Mouse (Mus musculus) left cerebral cortex, postnatal 14 days (tissue): ENCODE measurements around the gene Gabpa. TPM values are rescaled to one million over a fixed set of nuclear protein-coding genes. Genes with fewer than 3 reads are reported as not detected.

Experiments
- DNase-seq, 2 experiments: peaks; one replicate each; pipeline ENCODE4 v3.0.0; 2021 to 2022; ENCODE audit warnings: low spot score in 2 of 2, mixed read lengths in 1 of 2
- intact Hi-C: fragments of 180-260 bp; cut with DNase I; formaldehyde crosslinking; loops from one replicate; pipeline ENCODE4 v1.15.1; 2025
- total RNA-seq, 2 experiments: library from RNA; stranded (reverse); gene quantifications; 2 replicates each; pipeline ENCODE4 v1.2.3; 2021

Gabpa gene
- total RNA-seq, 2 experiments from 2014 or later: 21.5 to 22.8 TPM

DNA sequence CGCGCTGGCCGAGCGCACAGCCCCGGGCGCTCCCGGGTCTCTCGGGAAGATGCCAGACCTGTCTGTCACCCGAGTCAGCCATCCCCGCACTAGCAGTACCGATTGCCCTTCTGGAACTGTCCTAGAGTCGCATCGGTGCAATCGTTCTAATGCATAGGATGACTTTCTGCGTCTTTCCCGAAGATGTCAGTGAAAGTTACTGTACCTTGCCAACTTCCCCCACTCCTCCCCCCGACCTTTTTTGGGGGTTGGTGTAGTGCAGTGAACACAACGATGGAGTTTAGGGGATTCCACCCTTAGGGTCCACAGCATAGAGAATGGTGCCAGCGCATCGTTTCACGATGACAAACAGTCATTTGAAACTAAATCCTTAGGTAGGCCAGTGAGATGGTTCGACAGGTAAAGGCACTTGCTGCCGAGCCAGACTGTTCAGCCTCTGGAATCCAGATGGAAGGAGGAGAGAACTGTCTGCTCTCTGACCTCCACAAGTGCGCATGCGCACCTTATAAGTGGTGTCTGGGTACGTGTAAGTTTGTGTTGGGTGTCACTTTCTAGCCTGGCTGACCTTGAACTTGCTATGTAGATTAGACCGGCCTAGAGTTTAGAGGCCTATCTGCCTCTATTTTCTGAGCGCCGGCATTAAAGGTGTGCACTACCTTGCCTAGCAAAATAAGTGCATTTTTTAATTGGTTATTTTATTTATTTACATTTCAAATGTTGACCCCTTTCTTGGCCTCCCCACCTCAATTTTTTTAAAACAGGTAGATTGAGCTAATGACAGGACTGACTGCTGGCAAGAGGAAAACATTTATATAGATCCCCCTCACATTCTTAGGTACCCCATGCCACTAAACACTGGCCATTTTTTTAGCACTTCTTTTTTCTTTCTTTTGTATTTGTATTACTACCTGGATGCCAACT, 1.4 kb downstream of the Gabpa start:
- intact Hi-C loops: no loop called here
- DNase-seq: peak; percentile 28

DNA sequence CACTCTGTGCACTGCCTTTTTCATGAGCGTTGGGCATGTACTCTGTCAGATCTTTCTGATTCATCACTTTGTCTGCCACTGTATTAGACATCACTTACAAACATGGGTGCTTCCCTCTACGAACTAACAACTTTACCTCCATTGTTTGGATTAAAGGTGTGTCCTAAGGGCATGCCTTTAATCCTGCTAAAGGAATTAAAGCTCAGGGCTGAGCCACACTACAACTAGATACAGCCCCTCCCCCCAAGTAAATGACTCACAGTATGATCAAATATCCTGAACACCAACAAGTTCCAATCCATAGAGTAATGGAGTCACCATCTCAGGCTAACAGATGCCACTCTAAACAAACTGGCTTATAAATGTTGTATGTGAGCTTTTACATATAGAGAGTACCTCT, 3.9 kb downstream of the Gabpa start:
- intact Hi-C loops: no loop called here

DNA sequence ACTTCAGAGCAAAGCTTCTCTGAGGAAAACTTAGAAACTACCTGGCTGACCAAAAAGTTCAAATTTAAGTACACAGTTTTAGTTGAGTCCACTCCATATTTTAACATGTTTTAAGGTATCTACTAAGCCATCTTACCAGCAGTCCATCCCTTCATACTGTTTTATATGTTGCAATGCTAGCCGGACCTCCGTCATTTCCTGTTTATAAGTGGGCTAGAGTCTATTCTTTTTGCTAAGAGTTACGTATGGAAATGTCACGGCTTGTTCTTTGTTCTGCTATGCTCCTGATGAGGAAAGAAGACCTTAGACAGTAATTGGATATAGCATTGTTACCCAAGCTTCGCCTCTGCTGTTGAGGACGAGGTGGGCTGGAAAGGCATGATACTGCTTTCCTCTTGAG, 18.8 kb downstream of the Gabpa start:
- DNase-seq: no peak
- intact Hi-C loops: no loop called here

More for the DNA sequence above, 3.9 kb downstream of the Gabpa start:
- DNase-seq: no peak

DNA sequence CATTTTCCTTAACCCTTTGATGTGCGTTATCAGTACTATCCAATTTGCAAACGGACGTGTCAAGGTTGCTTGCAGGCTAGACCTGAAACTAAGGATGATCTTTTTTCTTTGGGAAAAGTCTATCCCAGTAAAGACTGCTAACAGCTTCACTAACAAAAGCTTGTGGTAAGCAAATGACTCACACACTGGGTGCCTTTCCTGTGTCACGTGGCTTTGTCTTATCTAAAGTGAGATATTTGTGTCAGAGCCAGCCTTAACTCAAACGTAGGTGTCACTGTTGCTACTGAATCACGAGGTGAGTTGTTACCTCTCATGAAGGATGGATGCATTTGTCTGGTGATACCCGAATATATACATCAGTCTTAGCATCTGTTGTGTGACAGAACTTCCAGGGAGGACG, 29.9 kb downstream of the Gabpa start:
- intact Hi-C loops: no loop called here
- no peak for DNase-seq

DNA sequence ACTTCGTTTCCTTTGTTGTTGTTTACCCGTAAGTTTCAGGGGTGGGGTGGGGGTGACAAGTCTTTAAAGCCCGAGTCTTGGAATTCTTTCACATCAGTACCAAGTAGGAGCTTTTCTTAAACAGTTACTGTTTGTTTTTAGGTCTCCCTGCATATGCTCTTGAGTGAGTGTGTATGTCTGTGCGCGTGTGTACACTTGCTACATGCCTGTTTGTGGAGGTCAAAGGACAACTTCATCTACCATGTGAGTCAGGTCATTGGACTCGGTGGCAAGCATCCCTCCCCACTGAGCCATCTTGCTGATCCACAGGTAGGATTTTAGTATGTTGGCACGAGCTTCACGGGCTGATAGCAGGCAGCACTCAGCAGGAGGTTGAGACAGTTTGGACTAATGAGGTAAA, 39.1 kb downstream of the Gabpa start:
- intact Hi-C loops: loop anchor here (10.0 kb wide), 1 partner anchor 801 kb away; no protein-coding TSS in a partner anchor
- no peak for DNase-seq

DNA sequence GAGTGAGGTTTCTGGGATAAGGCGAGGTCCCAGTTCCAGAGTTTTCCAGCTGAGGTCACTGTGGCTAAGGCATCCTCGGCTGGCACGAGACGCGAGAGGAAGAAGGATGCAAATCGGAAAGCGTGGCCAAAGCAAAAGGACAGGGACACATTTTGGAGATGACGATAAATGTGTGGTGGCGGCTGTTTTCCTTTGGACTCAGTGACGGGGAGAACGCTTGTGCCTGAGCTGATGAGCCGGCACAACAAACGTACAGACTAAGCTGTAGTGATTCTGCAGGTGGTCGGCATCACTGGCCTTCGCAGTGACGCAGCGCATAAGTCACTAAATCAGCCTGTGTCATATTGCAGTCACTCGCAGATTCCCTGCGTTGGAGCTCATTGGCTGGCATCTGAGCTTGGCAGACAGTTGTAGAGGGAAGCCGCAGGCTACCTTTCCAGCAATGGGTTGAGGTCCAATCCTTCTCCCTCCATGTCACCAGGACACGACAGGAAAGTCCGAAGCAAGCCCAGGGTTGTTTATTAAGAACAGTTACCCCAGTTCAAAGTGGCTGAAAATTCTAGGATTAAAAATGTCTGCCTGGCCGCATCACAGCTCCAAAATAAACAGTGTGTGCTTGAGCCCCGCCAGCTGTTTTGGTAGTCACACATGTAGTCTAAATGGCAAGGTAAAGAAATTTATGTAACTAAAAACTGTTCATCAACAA, 40.4 kb downstream of the Gabpa start:
- DNase-seq: peak; percentile 42 to 43
- intact Hi-C loops: loop anchor here (10.0 kb wide), 1 partner anchor 800 kb away; no protein-coding TSS in a partner anchor

DNA sequence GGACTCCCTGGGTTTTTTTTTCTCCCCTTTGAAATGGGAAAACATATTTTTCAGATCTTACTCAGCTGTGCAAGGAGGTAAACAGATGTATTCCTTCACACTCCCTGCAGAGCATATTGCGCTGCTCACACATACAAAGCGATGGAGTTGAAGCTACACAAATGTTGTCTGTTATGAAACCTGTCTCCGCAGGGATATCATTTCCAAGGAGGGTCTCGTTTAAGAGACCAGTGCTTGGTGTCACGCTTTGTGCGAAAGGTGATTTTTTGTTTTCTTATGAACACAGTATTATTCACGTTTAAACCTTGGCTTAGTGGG, 41.0 kb downstream of the Gabpa start:
- intact Hi-C loops: loop anchor here (10.0 kb wide), 1 partner anchor 799 kb away; no protein-coding TSS in a partner anchor
- DNase-seq: peak; percentile 28 to 36

DNA sequence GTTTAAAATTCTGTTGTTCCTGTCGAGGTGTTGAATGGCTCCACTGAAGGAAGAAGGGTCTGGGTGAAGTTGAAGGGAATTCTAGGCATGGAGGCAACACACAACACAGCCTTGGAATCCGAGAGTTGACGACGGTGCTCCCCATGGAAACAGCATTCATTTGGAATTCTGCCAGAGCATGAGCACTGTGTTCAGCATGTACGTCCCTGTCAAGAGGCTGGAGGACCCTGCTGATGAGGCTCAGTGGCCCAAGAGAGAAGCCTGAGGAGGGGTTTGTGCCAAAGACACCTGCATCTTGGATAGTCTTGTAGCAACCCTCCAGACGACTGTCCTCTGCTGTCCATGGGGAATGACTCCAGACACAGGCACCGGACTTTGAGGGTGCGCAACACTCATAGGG, 41.4 kb downstream of the Gabpa start:
- DNase-seq: peak; percentile 15 to 49
- intact Hi-C loops: loop anchor here (10.0 kb wide), 1 partner anchor 799 kb away; no protein-coding TSS in a partner anchor

DNA sequence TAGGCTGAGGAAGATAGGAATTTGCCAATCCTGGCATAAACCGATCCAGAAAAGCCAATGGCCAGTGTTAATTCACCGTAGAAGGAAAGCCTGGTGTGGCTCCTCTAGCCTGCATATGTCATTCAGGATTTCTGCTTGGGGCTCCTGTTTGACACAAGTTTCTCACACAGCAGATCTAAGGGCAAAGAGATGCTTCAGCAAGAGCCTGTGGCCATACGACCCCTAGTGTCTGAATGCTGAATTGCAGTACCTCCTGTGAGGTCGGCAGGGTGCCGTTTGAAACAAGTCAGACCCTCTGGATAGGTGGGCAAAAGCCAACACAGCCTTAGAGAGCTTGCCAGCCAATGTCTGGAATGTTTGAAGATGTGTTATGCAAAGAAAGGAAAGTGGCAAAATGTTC, 44.4 kb downstream of the Gabpa start:
- intact Hi-C loops: loop anchor here (10.0 kb wide), 1 partner anchor 796 kb away; no protein-coding TSS in a partner anchor

DNA sequence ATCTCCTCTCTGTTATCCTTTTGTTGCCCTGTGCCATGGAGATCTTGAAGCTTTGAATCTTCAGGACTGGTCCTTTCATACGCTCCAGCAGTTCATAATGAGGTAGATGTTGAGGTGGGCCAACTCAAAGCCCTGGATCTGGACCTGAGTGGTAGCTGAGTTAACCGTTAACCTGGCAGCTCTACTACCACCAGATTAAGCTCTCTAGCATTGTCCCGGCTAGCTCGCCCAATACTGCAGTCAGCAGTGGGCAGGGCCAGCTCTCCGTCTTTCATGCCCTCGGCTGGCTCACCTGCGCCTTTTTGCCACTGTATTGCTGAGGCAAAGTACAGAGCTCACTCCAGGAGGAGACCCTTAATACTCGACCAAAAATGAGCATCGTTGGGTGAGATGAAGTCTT, 46.4 kb downstream of the Gabpa start:
- DNase-seq: no peak
- intact Hi-C loops: no loop called here

More for the DNA sequence above, 44.4 kb downstream of the Gabpa start:
- DNase-seq: peak; percentile 57 to 73

DNA sequence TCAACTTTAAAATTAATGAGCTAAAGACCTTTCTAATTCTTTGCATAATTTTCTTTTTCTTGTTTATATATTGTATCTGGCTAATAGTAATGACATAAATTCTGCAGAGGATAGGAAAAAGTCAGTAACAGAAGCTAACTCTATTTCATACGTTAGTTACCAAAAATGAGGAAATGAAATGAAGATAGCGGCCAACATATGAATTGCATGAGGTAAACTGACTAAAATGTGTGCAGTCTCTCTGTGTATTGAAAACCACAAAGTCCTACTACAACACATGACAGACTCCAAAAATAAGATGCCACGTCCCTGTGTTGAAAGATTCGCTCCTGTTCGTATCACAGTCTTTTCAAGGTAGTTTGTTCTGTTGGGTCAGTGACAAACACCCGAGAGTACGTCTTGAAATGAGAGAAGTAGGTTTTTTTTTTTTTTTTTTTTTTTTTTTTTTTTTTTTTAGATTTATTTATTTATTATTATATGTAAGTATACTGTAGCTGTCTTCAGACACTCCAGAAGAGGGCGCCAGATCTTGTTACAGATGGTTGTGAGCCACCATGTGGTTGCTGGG, 47.1 kb downstream of the Gabpa start:
- no peak for DNase-seq
- intact Hi-C loops: no loop called here

DNA sequence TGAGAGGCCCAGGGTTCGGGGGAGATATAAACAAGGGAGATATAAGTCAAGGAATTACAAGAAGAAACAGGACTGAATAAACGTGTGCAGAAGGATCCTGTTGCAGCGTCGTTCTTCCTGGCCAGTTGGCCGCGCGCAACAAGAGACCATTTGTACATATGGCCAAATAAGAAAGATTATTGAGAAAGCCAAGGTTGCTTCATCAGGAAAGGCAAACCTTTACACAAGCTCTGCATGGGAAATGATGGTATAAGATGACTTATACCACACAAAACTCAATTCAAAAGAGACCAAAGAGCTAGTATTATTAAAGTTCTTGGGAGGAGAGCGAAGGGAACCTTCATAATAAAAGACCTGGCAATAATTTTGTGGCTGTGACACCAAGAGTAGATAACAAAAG, 49.8 kb downstream of the Gabpa start:
- intact Hi-C loops: no loop called here
- no peak for DNase-seq

DNA sequence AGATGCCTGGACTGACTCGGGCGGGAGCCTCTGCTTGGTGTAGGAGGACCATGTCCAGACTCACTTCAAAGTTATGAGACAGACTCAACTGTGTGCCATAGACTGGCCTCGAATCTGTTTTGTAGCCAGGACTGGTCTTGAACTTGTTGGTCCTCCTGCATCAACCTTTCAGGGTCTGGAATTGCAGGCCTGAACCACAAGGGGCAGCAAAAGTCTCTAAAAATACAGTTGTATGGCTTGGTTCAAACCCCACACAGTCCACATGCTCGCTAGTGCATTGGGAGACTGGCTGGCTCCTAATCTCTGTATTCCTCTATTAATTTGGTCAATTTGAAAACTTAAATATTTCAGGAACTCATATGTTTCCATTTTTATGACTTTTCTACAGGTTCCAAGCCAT, 68.3 kb downstream of the Gabpa start:
- intact Hi-C loops: no loop called here

DNA sequence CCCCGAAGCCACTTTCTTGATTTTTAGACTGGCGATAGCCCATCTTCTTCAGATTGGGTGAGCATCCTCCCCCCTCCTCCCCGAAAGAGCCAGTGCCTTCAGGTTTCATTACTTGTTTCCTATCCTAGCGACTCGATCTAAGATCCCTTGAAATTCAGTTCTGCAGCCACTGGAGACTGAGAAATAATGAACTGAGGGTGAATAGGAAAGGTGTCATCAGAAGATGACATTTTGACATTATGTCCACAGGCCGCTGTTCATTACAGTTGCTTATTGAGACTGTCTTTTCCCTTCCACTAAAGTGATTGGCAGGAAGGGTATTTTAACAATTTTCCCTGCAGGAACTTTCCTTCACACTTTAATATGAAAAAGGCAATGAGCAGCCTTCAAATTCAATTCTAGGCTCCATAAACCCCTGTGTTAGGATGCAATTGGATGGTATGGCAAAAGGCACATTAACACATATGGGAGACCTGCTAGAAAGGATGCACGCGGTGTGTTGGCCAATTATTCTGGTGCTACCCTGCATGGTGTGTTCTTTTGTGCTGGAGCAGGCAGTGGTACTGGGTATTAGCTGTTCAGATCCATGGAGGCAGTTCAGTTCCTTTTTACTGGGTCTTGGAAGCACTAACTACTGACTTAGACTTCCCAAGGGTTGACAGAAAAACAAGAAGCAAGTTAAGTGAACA, 76.9 kb downstream of the Gabpa start:
- intact Hi-C loops: no loop called here
- DNase-seq: no peak

More for the DNA sequence above, 68.3 kb downstream of the Gabpa start:
- no peak for DNase-seq

Other genes with a start within 250 kb of the Gabpa start
- gene Mrpl39, start 99.2 kb upstream of the Gabpa start, total RNA-seq: 10 to 100 TPM; 19.2 to 24.1 TPM
- gene Jam2, start 60.8 kb upstream of the Gabpa start, total RNA-seq: 10 to 100 TPM; 25.1 to 26.2 TPM
- 100 to 1,000 TPM; 351 to 367 TPM for gene Atp5j, start 700 bp downstream of the Gabpa start, total RNA-seq